Mouse (Mus musculus) c-Kit-positive CD71-positive TER-119-negative erythroid progenitor cells, embryonic 14.5 days (primary cell): ENCODE data around the gene Serpinh1.
"Not testable (repeated sequence)": the region's sequence is repeated elsewhere in the genome, so short reads cannot be mapped to it uniquely, and the experiment has no call there.

Source experiments
- DNase-seq: peaks from one replicate; pipeline ENCODE4 v3.0.0-alpha.2; 2013; ENCODE audit warnings: low read depth

Gene Serpinh1

GRCm38 (mm10) chr7:99374325-99374724 is 21.3 kb upstream of the Serpinh1 start:
- DNase-seq: not testable (repeated sequence)

- no peak for DNase-seq
Measured at GRCm38 (mm10) chr7:99366716-99367115, 13.7 kb upstream of the Serpinh1 start.

GRCm38 (mm10) chr7:99365069-99365468 is 12.0 kb upstream of the Serpinh1 start:
- no peak for DNase-seq

- no peak for DNase-seq
Measured at GRCm38 (mm10) chr7:99362137-99362536, 9.1 kb upstream of the Serpinh1 start.

- no peak for DNase-seq
Measured at GRCm38 (mm10) chr7:99360803-99361414, 7.9 kb upstream of the Serpinh1 start.

- no peak for DNase-seq
Measured at GRCm38 (mm10) chr7:99360021-99360802, 7.2 kb upstream of the Serpinh1 start.

- no peak for DNase-seq
Measured at GRCm38 (mm10) chr7:99358371-99358770, 5.3 kb upstream of the Serpinh1 start.

- no peak for DNase-seq
Measured at GRCm38 (mm10) chr7:99357201-99357600, 4.2 kb upstream of the Serpinh1 start.

GRCm38 (mm10) chr7:99356244-99356930 is 3.3 kb upstream of the Serpinh1 start:
- no peak for DNase-seq

- no peak for DNase-seq
Measured at GRCm38 (mm10) chr7:99355731-99356131, 2.7 kb upstream of the Serpinh1 start.

- DNase-seq: no peak
Measured at GRCm38 (mm10) chr7:99351802-99352517, 1.1 kb downstream of the Serpinh1 start.

- DNase-seq: no peak
Measured at GRCm38 (mm10) chr7:99351104-99351801, 1.8 kb downstream of the Serpinh1 start.

- DNase-seq: no peak
Measured at GRCm38 (mm10) chr7:99349782-99350720, 3.0 kb downstream of the Serpinh1 start.

- DNase-seq: no peak
Measured at GRCm38 (mm10) chr7:99348883-99349282, 4.2 kb downstream of the Serpinh1 start.

- DNase-seq: no peak
Measured at GRCm38 (mm10) chr7:99347268-99347667, 5.8 kb downstream of the Serpinh1 start.

- no peak for DNase-seq
Measured at GRCm38 (mm10) chr7:99343577-99343976, 9.5 kb downstream of the Serpinh1 start.

GRCm38 (mm10) chr7:99340736-99341135 is 12.3 kb downstream of the Serpinh1 start:
- DNase-seq: no peak

GRCm38 (mm10) chr7:99332774-99333480 is 20.1 kb downstream of the Serpinh1 start:
- DNase-seq: peak; percentile 25

- no peak for DNase-seq
Measured at GRCm38 (mm10) chr7:99330012-99330411, 23.0 kb downstream of the Serpinh1 start.

GRCm38 (mm10) chr7:99328847-99329246 is 24.2 kb downstream of the Serpinh1 start:
- no peak for DNase-seq
